Mouse (Mus musculus) spleen, adult 2 months (tissue): ENCODE results near the gene Mrpl38.

ENCODE experiments used
- CTCF ChIP-seq: fragments of 200-500 bp; IDR thresholded peaks from 2 replicates; pipeline ENCODE4 v1.5.1; 2011; ENCODE audit warnings: mild to moderate bottlenecking, inconsistent platforms; ENCODE audit not compliant: insufficient read depth, insufficient read length, insufficient replicate concordance; ENCODE audit errors: extremely low read depth
- POLR2A ChIP-seq: fragments of 200-500 bp; IDR thresholded peaks from 2 replicates; pipeline ENCODE4 v1.6.1; 2011; ENCODE audit warnings: low read depth, low read length, inconsistent platforms

DNA sequence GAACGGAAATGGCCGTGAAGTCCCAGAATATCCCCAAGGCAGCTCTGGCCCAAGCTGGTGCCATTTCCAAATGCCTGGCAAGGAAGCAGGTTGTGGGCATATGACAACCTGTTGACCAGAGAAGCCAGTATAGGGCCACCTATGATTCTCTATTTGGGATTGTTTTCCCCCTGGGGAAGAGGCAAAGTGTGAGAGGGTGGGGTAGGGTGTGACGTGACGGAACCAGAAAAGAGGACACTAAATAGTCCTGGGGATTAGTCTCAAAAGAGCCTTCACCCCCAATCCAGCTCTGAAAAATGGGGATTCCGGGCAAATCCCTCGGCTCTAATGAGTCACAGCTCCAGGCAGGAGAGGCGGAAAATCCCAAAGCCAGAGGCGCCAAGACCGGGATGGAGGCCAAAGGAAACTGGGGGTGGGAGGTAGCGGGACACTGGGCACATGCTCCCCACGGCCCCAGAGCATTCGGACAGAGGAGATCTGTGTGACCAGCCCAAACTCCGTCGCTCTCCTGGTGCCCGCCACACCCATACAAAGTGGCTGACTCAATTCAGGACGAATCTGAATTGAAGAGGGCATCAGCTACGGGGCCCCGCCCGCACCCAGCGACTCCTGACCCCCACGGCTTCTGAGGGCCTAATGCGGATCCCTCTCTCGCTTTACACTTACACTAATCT lies 30.1 kb downstream of the Mrpl38 start:
- TF ChIP-seq CTCF: no peak
- TF ChIP-seq POLR2A: no peak
